9 mouse cellular contexts compared by ENCODE assay signal in genomic region chr15:50261245-50261872, GRCm38 (mm10).
DNase-seq lines count a peak whose midpoint lies in the region; ATAC-seq and TF ChIP-seq lines count a peak whose summit lies in the region.
"Had no signal": no experiment of that assay in that cellular context is flagged by ENCODE, and none has a peak within 500 bp of the region (broad histone marks: within the 10 kb centered on the region; RNA-seq: fewer than 3 reads in every experiment).

No protein-coding gene starts in this region.

- TF ChIP-seq EP300 in heart, adult 2 months (IDR thresholded peaks at IDR 0.05; ENCODE audit: insufficient read depth, low read depth, low read length): no peak

- H3K9me3 ChIP-seq in embryonic facial prominence, embryonic 14.5 days (ENCODE audit: control insufficient read depth, low read length): no peaks in the 10 kb centered on the region
- H3K9me3 ChIP-seq in hindbrain, embryonic 14.5 days (ENCODE audit: control insufficient read depth, low read length): no peaks in the 10 kb centered on the region
- H3K9me3 ChIP-seq: megakaryocyte, embryonic 14.5 days had no signal

- peak in 1 of 2 experiments; percentile 10 for DNase-seq in heart, adult 2 months
- DNase-seq in heart, adult 11 months: no peak
- DNase-seq in embryonic facial prominence, embryonic 14.5 days (ENCODE audit: low spot score): peak; percentile 88
- peak; percentile 90 for DNase-seq in hindbrain, embryonic 14.5 days (ENCODE audit: low spot score)
- peak; percentile 16 to 50 for DNase-seq in layer of hippocampus, postnatal 36 days
- peak; percentile 50 for DNase-seq in skeletal muscle tissue, adult 2 months (ENCODE audit: low read depth, low spot score)

- no peaks in the 10 kb centered on the region for H3K79me2 ChIP-seq in heart, adult 2 months (replicated peaks; ENCODE audit: control insufficient read depth, insufficient read depth, low read length)

- H3K27ac ChIP-seq in heart, adult 2 months: no peak overlapping the region
- H3K27ac ChIP-seq in bone marrow, adult 2 months (ENCODE audit: control insufficient read depth, insufficient read depth, low read depth, low read length, poor library complexity): no peak overlapping the region
- no peak overlapping the region for H3K27ac ChIP-seq in embryonic facial prominence, embryonic 14.5 days (replicated peaks; ENCODE audit: low read depth, low read length)
- H3K27ac ChIP-seq in hindbrain, embryonic 14.5 days: no peak overlapping the region

- peak; percentile 83 for TF ChIP-seq CTCF in heart, adult 2 months (IDR thresholded peaks at IDR 0.05)
- peak; percentile 40; the same call in 1 of the 2 replicates for TF ChIP-seq CTCF in bone marrow, adult 2 months (IDR thresholded peaks at IDR 0.05; ENCODE audit: control insufficient read depth, insufficient read depth, low read length)

- H3K4me2 ChIP-seq in embryonic facial prominence, embryonic 14.5 days (ENCODE audit: low read depth, low read length): no peak overlapping the region
- no peak overlapping the region for H3K4me2 ChIP-seq in hindbrain, embryonic 14.5 days (replicated peaks)

- no peaks in the 10 kb centered on the region for H3K27me3 ChIP-seq in heart, adult 2 months (ENCODE audit: control insufficient read depth, insufficient read depth, low read length)
- no peaks in the 10 kb centered on the region for H3K27me3 ChIP-seq in embryonic facial prominence, embryonic 14.5 days (replicated peaks; ENCODE audit: control insufficient read depth, insufficient read depth, low read length)
- H3K27me3 ChIP-seq in hindbrain, embryonic 14.5 days (ENCODE audit: control insufficient read depth, insufficient read depth, low read length): no peaks in the 10 kb centered on the region
- H3K27me3 ChIP-seq: megakaryocyte, embryonic 14.5 days had no signal

- TF ChIP-seq POLR2A in heart, adult 2 months (IDR thresholded peaks at IDR 0.05; ENCODE audit: insufficient read depth, low read depth, low read length): no peak
- TF ChIP-seq POLR2A in bone marrow, adult 2 months (IDR thresholded peaks at IDR 0.05; ENCODE audit: borderline replicate concordance, control insufficient read depth, low read depth, low read length): no peak

- H3K9ac ChIP-seq in heart, adult 2 months (ENCODE audit: low read depth, low read length): no peak overlapping the region
- H3K9ac ChIP-seq in embryonic facial prominence, embryonic 14.5 days (ENCODE audit: low read depth, low read length): no peak overlapping the region
- H3K9ac ChIP-seq in hindbrain, embryonic 14.5 days: no peak overlapping the region

- intact Hi-C loops in heart, adult 2 months (cut with DNase I): no loop called here

- WGBS in heart, adult 2 months: 71% methylated on average over 8 of the region's 8 CpGs
- WGBS in bone marrow, adult 2 months: 74% methylated on average over 8 of the region's 8 CpGs
- WGBS in embryonic facial prominence, embryonic 14.5 days: 68% methylated on average over 8 of the region's 8 CpGs
- WGBS in hindbrain, embryonic 14.5 days: 74% methylated on average over 8 of the region's 8 CpGs

- no peaks in the 10 kb centered on the region for H3K4me1 ChIP-seq in heart, adult 2 months (ENCODE audit: control insufficient read depth, insufficient read depth, low read length)
- H3K4me1 ChIP-seq in bone marrow, adult 2 months (ENCODE audit: control insufficient read depth, insufficient read depth, low read length): no peaks in the 10 kb centered on the region
- no peaks in the 10 kb centered on the region for H3K4me1 ChIP-seq in embryonic facial prominence, embryonic 14.5 days (ENCODE audit: control insufficient read depth, insufficient read depth, low read length)
- H3K4me1 ChIP-seq in hindbrain, embryonic 14.5 days (replicated peaks; ENCODE audit: control insufficient read depth, insufficient read depth, low read length): no peaks in the 10 kb centered on the region
- H3K4me1 ChIP-seq: megakaryocyte, embryonic 14.5 days had no signal

- H3K36me3 ChIP-seq in heart, adult 2 months (ENCODE audit: control insufficient read depth, insufficient read depth, low read length): no peaks in the 10 kb centered on the region
- no peaks in the 10 kb centered on the region for H3K36me3 ChIP-seq in embryonic facial prominence, embryonic 14.5 days (ENCODE audit: control insufficient read depth, insufficient read depth, low read length)
- no peaks in the 10 kb centered on the region for H3K36me3 ChIP-seq in hindbrain, embryonic 14.5 days (replicated peaks; ENCODE audit: control insufficient read depth, insufficient read depth)

- no peak overlapping the region for H3K4me3 ChIP-seq in heart, adult 2 months
- H3K4me3 ChIP-seq in bone marrow, adult 2 months (replicated peaks; ENCODE audit: control insufficient read depth, low read depth, low read length): no peak overlapping the region
- H3K4me3 ChIP-seq in embryonic facial prominence, embryonic 14.5 days (ENCODE audit: low read depth, low read length): no peak overlapping the region
- H3K4me3 ChIP-seq in hindbrain, embryonic 14.5 days (replicated peaks; ENCODE audit: low read length): no peak overlapping the region
- H3K4me3 ChIP-seq: megakaryocyte, embryonic 14.5 days had no signal

- ATAC-seq in embryonic facial prominence, embryonic 14.5 days (ENCODE audit: low read depth): no peak
- ATAC-seq in hindbrain, embryonic 14.5 days (ENCODE audit: low FRiP score): peak; percentile 82
- peak; percentile 92 for ATAC-seq in megakaryocyte progenitor cell, adult 5-6 weeks (replicated peaks; ENCODE audit: poor library complexity)
